Mouse (Mus musculus) megakaryocyte, embryonic 14.5 days (primary cell): ENCODE results near the gene 4933400A11Rik.

Experiments
- FLI1 ChIP-seq: IDR thresholded peaks from 2 replicates; pipeline ENCODE4 v1.6.1; 2012; ENCODE audit warnings: low read length, inconsistent platforms, mixed read lengths
- GATA1 ChIP-seq: IDR thresholded peaks from 3 replicates; pipeline ENCODE4 v1.6.1; 2012; ENCODE audit warnings: mixed read lengths, low read length, inconsistent platforms, borderline replicate concordance

GRCm38 (mm10) chrX:169794831-169795311 is 15.4 kb upstream of the 4933400A11Rik start:
- no peak for TF ChIP-seq FLI1
- no peak for TF ChIP-seq GATA1
